Mouse (Mus musculus) cerebellum, adult 2 months (tissue): ENCODE results near the gene Bcl2l2.
A peak's percentile ranks its signal among the peaks of the same experiment; 100 is the strongest.

Experiments
- CTCF ChIP-seq: fragments of 200-500 bp; IDR thresholded peaks from 2 replicates; pipeline ENCODE4 v1.5.1; 2011; ENCODE audit warnings: low read depth, mild to moderate bottlenecking, control low read depth, low read length, moderate library complexity, borderline replicate concordance; ENCODE audit not compliant: insufficient read depth
- POLR2A ChIP-seq: fragments of 200-500 bp; IDR thresholded peaks from 2 replicates; pipeline ENCODE4 v1.6.1; 2011; ENCODE audit warnings: low read length, control low read depth, borderline replicate concordance; ENCODE audit not compliant: insufficient read depth

- TF ChIP-seq CTCF (no peak), POLR2A (peak; percentile 96)
These were observed 6.6 kb upstream of the Bcl2l2 start for GRCm38 (mm10) chr14:54876539-54877047.
